Mouse (Mus musculus) MEL (cell line): ENCODE data around the gene Tcf7l2. TPM values are rescaled to one million over a fixed set of nuclear protein-coding genes. Genes with fewer than 3 reads are reported as not detected.
A peak's percentile ranks its signal among the peaks of the same experiment; 100 is the strongest.

Experiments
- DNase-seq: peaks from one replicate; pipeline ENCODE4 v3.0.0; 2011; ENCODE audit warnings: low read depth, low spot score
- H3K27ac ChIP-seq: 2 replicates; pipeline ENCODE4 v1.5.1; 2012; ENCODE audit warnings: low read depth, mild to moderate bottlenecking, control low read depth, low read length, moderate library complexity; ENCODE audit not compliant: control insufficient read depth
- H3K27me3 ChIP-seq, 2 experiments: fragments of 150-350 bp in 1 of 2; sonication (generic) in 1 of 2; 2 replicates each; pipeline ENCODE4 v1.6.1; 2012; ENCODE audit warnings: low read length in 2 of 2, mild to moderate bottlenecking in 2 of 2, improper control_type of control experiment in 1 of 2, moderate library complexity in 1 of 2; ENCODE audit not compliant: insufficient read depth in 2 of 2, control insufficient read depth in 1 of 2
- H3K36me3 ChIP-seq, 2 experiments: 2 replicates each; pipeline ENCODE4 v1.6.1; 2012 to 2014; ENCODE audit warnings: low read length in 2 of 2, improper control_type of control experiment in 1 of 2, inconsistent platforms in 1 of 2, mild to moderate bottlenecking in 1 of 2; ENCODE audit not compliant: insufficient read depth in 2 of 2, control insufficient read depth in 1 of 2
- H3K4me1 ChIP-seq, 2 experiments: fragments of 150-350 bp in 1 of 2; sonication (generic) in 1 of 2; 2 replicates each; pipeline ENCODE4 v1.6.1; 2012; ENCODE audit warnings: low read length in 2 of 2, improper control_type of control experiment in 1 of 2, mild to moderate bottlenecking in 1 of 2; ENCODE audit not compliant: insufficient read depth in 2 of 2, control insufficient read depth in 1 of 2
- H3K4me3 ChIP-seq, 2 experiments: fragments of 150-350 bp in 1 of 2; sonication (generic) in 1 of 2; 2 replicates each; pipeline ENCODE4 v1.5.1; 2012; ENCODE audit warnings: low read depth in 2 of 2, low read length in 2 of 2, mild to moderate bottlenecking in 2 of 2, moderate library complexity in 2 of 2, control low read depth in 1 of 2, improper control_type of control experiment in 1 of 2; ENCODE audit not compliant: control insufficient read depth in 1 of 2, insufficient read depth in 1 of 2
- H3K79me2 ChIP-seq: 2 replicates; pipeline ENCODE4 v1.6.1; 2012; ENCODE audit warnings: mild to moderate bottlenecking, low read length, moderate library complexity; ENCODE audit not compliant: control insufficient read depth, poor library complexity, insufficient read depth
- H3K9ac ChIP-seq: 2 replicates; pipeline ENCODE4 v1.6.1; 2012; ENCODE audit warnings: low read depth, mild to moderate bottlenecking, control low read depth, low read length, moderate library complexity; ENCODE audit not compliant: control insufficient read depth, poor library complexity, severe bottlenecking
- H3K9me3 ChIP-seq: fragments of 150-350 bp; sonication (generic); replicated peaks from 2 replicates; pipeline ENCODE4 v1.6.1; 2012; ENCODE audit warnings: mild to moderate bottlenecking, low read length, improper control_type of control experiment, moderate library complexity; ENCODE audit not compliant: insufficient read depth
- CHD1 ChIP-seq: IDR thresholded peaks from 2 replicates; pipeline ENCODE4 v1.6.1; 2012; ENCODE audit warnings: low read depth, mild to moderate bottlenecking, inconsistent platforms, low read length, improper control_type of control experiment
- CHD2 ChIP-seq: IDR thresholded peaks from 2 replicates; pipeline ENCODE4 v1.6.1; 2011; ENCODE audit warnings: low read length, improper control_type of control experiment
- CTCF ChIP-seq, 3 experiments: IDR thresholded peaks in 2 of 3; conservative IDR thresholded peaks in 1 of 3; 2 replicates each; pipeline ENCODE4 v1.5.1; 2011 to 2012; ENCODE audit warnings: low read length in 3 of 3, low read depth in 2 of 3, mild to moderate bottlenecking in 2 of 3, improper control_type of control experiment in 1 of 3, inconsistent platforms in 1 of 3, mixed read lengths in 1 of 3, moderate library complexity in 1 of 3; ENCODE audit not compliant: control insufficient read depth in 1 of 3, insufficient read depth in 1 of 3, poor library complexity in 1 of 3, severe bottlenecking in 1 of 3
- E2F4 ChIP-seq: IDR thresholded peaks from 2 replicates; pipeline ENCODE4 v1.6.1; 2011; ENCODE audit warnings: low read depth, low read length, improper control_type of control experiment, borderline replicate concordance
- ELF1 ChIP-seq: IDR thresholded peaks from 2 replicates; pipeline ENCODE4 v1.6.1; 2014; ENCODE audit warnings: low read depth, mild to moderate bottlenecking, inconsistent platforms, low read length, improper control_type of control experiment, moderate library complexity
- EP300 ChIP-seq, 2 experiments: IDR thresholded peaks; 2 replicates each; pipeline ENCODE4 v1.6.1; 2011; ENCODE audit warnings: improper control_type of control experiment in 2 of 2, low read length in 2 of 2, low read depth in 1 of 2, mild to moderate bottlenecking in 1 of 2
- ETS1 ChIP-seq: IDR thresholded peaks from 2 replicates; pipeline ENCODE4 v1.6.1; 2012; ENCODE audit warnings: low read depth, mild to moderate bottlenecking, inconsistent platforms, low read length, improper control_type of control experiment, moderate library complexity
- GABPA ChIP-seq: IDR thresholded peaks from 2 replicates; pipeline ENCODE4 v1.6.1; 2012; ENCODE audit warnings: low read depth, mild to moderate bottlenecking, inconsistent platforms, low read length, improper control_type of control experiment, moderate library complexity
- GATA1 ChIP-seq: IDR thresholded peaks from 2 replicates; pipeline ENCODE4 v1.6.1; 2011; ENCODE audit warnings: low read depth, low read length, improper control_type of control experiment
- KAT2A ChIP-seq: conservative IDR thresholded peaks from 2 replicates; pipeline ENCODE4 v1.6.1; 2012; ENCODE audit warnings: low read depth, low read length, improper control_type of control experiment, inconsistent platforms
- MAFK ChIP-seq: IDR thresholded peaks from 2 replicates; pipeline ENCODE4 v1.6.1; 2011; ENCODE audit warnings: low read depth, mild to moderate bottlenecking, low read length, improper control_type of control experiment, borderline replicate concordance
- MAZ ChIP-seq: IDR thresholded peaks from 2 replicates; pipeline ENCODE4 v1.6.1; 2012; ENCODE audit warnings: low read depth, mild to moderate bottlenecking, inconsistent platforms, low read length, improper control_type of control experiment
- MEF2A ChIP-seq: IDR thresholded peaks from 2 replicates; pipeline ENCODE4 v1.6.1; 2014; ENCODE audit warnings: low read depth, mild to moderate bottlenecking, inconsistent platforms, low read length, improper control_type of control experiment; ENCODE audit not compliant: poor library complexity, insufficient replicate concordance, severe bottlenecking; ENCODE audit errors: extremely low read depth
- MYB ChIP-seq: IDR thresholded peaks from 2 replicates; pipeline ENCODE4 v1.6.1; 2011; ENCODE audit warnings: mild to moderate bottlenecking, low read depth, low read length, improper control_type of control experiment
- POLR2A ChIP-seq, 2 experiments: IDR thresholded peaks; 2 replicates each; pipeline ENCODE4 v1.6.1; 2011 to 2012; ENCODE audit warnings: low read length in 2 of 2, mild to moderate bottlenecking in 2 of 2, control low read depth in 1 of 2, improper control_type of control experiment in 1 of 2, low read depth in 1 of 2, moderate library complexity in 1 of 2; ENCODE audit not compliant: control insufficient read depth in 1 of 2, insufficient read depth in 1 of 2, poor library complexity in 1 of 2
- POLR2AphosphoS2 ChIP-seq: IDR thresholded peaks from 2 replicates; pipeline ENCODE4 v1.6.1; 2011; ENCODE audit warnings: low read length, improper control_type of control experiment
- RAD21 ChIP-seq: IDR thresholded peaks from 2 replicates; pipeline ENCODE4 v1.6.1; 2011; ENCODE audit warnings: mild to moderate bottlenecking, low read depth, low read length, improper control_type of control experiment
- SIN3A ChIP-seq: IDR thresholded peaks from 2 replicates; pipeline ENCODE4 v1.6.1; 2012; ENCODE audit warnings: low read length, improper control_type of control experiment, inconsistent platforms
- SMC3 ChIP-seq: IDR thresholded peaks from 2 replicates; pipeline ENCODE4 v1.6.1; 2011; ENCODE audit warnings: low read depth, low read length, improper control_type of control experiment
- TCF12 ChIP-seq: IDR thresholded peaks from 2 replicates; pipeline ENCODE4 v1.6.1; 2014; ENCODE audit warnings: low read depth, mild to moderate bottlenecking, inconsistent platforms, low read length, improper control_type of control experiment, moderate library complexity
- UBTF ChIP-seq: IDR thresholded peaks from 2 replicates; pipeline ENCODE4 v1.6.1; 2012; ENCODE audit warnings: low read depth, mild to moderate bottlenecking, inconsistent platforms, low read length, improper control_type of control experiment, moderate library complexity, borderline replicate concordance; ENCODE audit not compliant: insufficient read depth
- USF1 ChIP-seq: IDR thresholded peaks from 2 replicates; pipeline ENCODE4 v1.6.1; 2014; ENCODE audit warnings: low read depth, mild to moderate bottlenecking, inconsistent platforms, low read length, improper control_type of control experiment, moderate library complexity
- ZKSCAN1 ChIP-seq: IDR thresholded peaks from 2 replicates; pipeline ENCODE4 v1.6.1; 2012; ENCODE audit warnings: low read depth, mild to moderate bottlenecking, inconsistent platforms, low read length, improper control_type of control experiment, moderate library complexity
- polyA plus RNA-seq, 2 experiments: library from polyadenylated mRNA; stranded (reverse) in 1 of 2; unstranded in 1 of 2; fragments of >175 nt in 1 of 2; fragments of >200 nt in 1 of 2; gene quantifications; 2 replicates each; pipeline versions ENCODE4 v1.2.1 to v1.2.4; 2012; ENCODE audit warnings: low replicate concordance in 2 of 2, low read depth in 1 of 2; ENCODE audit not compliant: insufficient read length in 2 of 2, insufficient read depth in 1 of 2, missing spikeins in 1 of 2
- total RNA-seq: library from RNA; depleted of rRNA; stranded (reverse); fragments of 300-350 nt; gene quantifications from 2 replicates; pipeline ENCODE4 v1.2.3, GENCODE M21; 2012

The Tcf7l2 gene
- total and polyA plus RNA-seq, 3 experiments: 0.65 to 12.8 TPM; not detected in 1

- Histone ChIP-seq H3K79me2 (no peaks in the 10 kb centered on the region), H3K27ac (no peak overlapping the region), H3K4me3 (no peak overlapping the region), H3K4me1 (peaks cover 13 to 22% of the 10 kb centered on the region in 2 experiments), H3K9ac (no peak overlapping the region), H3K36me3 (peaks cover 0 to 14% of the 10 kb centered on the region in 2 experiments; a peak in 2 of 4 replicates), H3K27me3 (no peaks in the 10 kb centered on the region), H3K9me3 (no peaks in the 10 kb centered on the region)
- DNase-seq: no peak
- TF ChIP-seq ELF1: no peak
- TF ChIP-seq KAT2A: no peak
- no peak for TF ChIP-seq SIN3A
- no peak for TF ChIP-seq MAZ
- no peak for TF ChIP-seq MYB
- no peak for TF ChIP-seq UBTF
- TF ChIP-seq ZKSCAN1: no peak
- no peak for TF ChIP-seq EP300 (IDR thresholded peaks at IDR 0.05; ENCODE audit: low read depth in 1 of 2, low read length in 2 of 2)
- TF ChIP-seq ETS1: no peak
- no peak for TF ChIP-seq CHD1
- TF ChIP-seq TCF12: no peak
- no peak for TF ChIP-seq MEF2A
- peak in 1 of 3 experiments; percentile 11; a peak in 1 of 6 replicates for TF ChIP-seq CTCF (IDR thresholded peaks at IDR 0.05 in 2 of 3, conservative IDR thresholded peaks at IDR 0.05 in 1 of 3; ENCODE audit: control insufficient read depth in 1 of 3, insufficient read depth in 1 of 3, low read depth in 2 of 3, low read length in 3 of 3, poor library complexity in 1 of 3, severe bottlenecking in 1 of 3)
- 0 out of 2 replicates have a peak, but pooled peaks have one; percentile 10 for TF ChIP-seq SMC3
- no peak for TF ChIP-seq POLR2AphosphoS2
- no peak for TF ChIP-seq CHD2
- TF ChIP-seq USF1: no peak
- no peak for TF ChIP-seq MAFK
- no peak for TF ChIP-seq E2F4
- peak; percentile 19 for TF ChIP-seq RAD21
- TF ChIP-seq GATA1: no peak
- no peak for TF ChIP-seq POLR2A (IDR thresholded peaks at IDR 0.05; ENCODE audit: control insufficient read depth in 1 of 2, insufficient read depth in 1 of 2, low read depth in 1 of 2, low read length in 2 of 2, poor library complexity in 1 of 2)
- TF ChIP-seq GABPA: no peak
Observed at GRCm38 (mm10) chr19:55833807-55834385, 92.3 kb downstream of the Tcf7l2 start.
